Mouse (Mus musculus): ENCODE data around the gene Brd3os.
A peak's percentile ranks its signal among the peaks of the same experiment; 100 is the strongest.

Gene Brd3os

DNA sequence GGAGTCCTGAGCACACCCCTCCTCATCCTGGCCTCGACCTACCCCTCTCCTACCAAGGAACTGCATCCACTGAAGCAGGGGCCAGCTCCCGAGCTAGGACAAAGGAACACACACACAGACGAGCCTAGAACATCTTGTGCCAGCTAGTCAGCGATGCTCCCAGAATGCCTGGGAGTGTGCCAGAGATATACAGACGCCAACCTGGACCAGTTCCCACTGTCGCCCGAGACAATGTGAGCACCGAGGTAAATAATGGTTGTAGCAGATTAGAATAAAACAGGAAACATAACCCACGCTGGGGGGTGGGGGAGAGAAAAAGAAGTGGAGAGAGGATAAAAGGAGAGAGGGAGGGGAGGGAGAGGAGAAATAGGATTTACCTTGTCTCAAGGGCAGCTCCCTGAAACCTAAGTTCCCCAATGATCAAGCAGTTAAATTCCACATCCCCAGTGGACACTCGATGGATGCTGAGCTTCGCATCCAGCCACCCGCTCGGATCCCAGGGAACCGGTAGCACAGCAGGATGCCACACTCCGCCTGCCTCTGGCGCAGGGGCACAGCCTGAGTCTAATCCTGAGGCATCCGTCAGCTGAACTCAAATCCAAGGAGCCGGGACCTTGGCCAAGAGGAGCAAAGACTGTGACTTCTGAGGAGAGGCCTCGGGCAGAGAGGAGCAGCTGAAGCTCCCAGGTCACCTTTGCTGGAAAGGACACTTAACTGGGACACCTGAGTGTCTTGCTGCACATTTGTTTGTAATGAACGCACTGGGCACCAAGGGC is 20.6 kb upstream of the Brd3os start:
- DNase-seq (ENCODE audit: low spot score), result no peak

DNA sequence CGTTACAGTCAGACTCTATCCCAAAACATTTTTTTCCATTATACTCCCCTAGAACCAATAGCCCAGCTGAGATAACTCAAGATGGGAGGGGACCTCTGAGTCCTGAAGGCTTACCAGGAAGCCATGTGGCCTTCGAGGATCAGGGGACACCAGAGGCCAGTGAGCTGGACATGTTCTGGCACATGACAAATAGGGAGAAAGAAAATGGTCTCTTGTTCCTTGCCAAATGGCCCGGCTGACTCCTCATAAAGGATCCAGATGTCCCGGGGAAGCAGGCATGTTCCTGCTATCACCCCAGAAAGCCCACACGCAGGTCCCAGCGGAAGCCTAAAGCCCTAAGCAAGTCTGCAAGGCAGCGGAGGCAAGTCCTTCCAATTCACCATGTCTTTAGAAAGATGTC is 18.5 kb upstream of the Brd3os start:
- no peak for DNase-seq (ENCODE audit: low spot score)

DNA sequence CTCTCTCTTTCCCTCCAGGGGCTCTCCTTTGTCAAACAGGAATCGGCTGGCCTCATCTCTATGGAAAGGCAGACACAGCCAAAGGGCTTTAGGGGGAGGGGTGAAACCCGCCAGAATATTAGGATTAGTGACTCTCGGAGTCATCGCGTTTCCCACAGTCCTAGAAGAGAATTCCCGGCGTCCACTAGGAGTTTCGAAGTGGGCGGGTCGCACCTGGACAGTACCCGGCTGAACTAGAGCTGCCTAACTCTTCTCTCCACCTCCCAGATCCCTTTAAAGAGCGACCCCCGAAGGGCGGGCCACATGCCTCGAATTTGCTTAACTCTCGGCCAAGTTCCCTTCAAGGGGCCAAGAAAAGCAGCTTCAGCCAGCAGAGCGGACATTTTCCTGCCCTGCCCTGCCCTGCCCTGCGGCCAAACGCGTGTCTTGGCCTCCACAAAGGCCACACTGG is 16.9 kb upstream of the Brd3os start:
- no peak for DNase-seq (ENCODE audit: low spot score)

DNA sequence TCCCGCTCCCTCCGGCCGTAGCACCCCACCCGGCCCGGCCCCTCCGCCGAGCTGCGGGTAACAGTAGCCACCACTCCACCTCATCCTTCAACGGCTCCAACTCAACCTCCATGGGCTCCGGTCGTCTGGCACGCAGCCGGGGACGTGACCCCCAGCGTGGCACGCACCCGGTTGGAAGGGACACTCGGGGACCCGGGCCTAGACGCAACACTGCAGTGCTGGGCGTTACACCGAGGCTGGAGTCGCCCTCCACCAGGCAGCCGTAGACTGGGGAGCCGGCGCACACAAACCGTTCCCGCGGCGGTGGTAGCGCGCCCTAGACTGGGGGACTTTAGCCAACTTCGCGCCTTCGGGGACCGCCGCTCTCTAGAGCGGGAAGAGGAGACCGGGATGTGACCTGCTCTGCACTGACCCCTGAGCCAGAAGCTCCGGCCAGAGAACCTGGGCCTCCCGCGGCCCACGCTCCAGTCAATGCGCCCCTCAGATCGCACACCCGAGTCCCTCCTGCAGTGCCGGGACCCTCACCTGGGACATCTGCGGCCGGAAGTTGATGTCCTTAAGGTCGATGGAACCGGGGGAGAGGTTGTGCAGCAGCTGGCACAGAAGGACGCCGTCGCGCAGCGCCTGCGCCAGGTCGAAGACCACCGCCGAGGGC is 16.2 kb upstream of the Brd3os start:
- no peak for DNase-seq (ENCODE audit: low spot score)

DNA sequence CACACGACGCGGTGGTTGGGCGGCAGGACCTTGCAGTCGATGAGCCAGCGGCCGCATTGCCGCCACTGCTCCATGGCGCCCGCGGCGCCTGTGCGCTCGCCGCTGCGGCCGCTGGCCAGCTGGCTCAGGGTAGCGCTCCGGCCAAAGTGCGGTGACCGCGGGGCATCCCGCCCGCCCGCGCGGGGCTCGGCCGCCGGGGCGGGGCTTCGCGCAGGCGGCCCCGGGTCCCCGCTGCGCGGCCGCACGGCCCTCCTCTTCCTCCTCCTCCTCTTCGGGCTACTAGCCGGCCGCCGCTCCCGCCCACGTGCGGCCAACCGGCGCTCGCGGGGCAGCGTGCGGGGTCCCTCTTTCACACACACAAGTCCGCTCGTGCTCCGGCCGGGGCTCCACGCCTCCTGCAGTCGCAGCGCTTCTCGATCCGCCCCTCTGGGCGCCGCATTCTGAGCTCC is 15.7 kb upstream of the Brd3os start:
- no peak for DNase-seq (ENCODE audit: low spot score)

DNA sequence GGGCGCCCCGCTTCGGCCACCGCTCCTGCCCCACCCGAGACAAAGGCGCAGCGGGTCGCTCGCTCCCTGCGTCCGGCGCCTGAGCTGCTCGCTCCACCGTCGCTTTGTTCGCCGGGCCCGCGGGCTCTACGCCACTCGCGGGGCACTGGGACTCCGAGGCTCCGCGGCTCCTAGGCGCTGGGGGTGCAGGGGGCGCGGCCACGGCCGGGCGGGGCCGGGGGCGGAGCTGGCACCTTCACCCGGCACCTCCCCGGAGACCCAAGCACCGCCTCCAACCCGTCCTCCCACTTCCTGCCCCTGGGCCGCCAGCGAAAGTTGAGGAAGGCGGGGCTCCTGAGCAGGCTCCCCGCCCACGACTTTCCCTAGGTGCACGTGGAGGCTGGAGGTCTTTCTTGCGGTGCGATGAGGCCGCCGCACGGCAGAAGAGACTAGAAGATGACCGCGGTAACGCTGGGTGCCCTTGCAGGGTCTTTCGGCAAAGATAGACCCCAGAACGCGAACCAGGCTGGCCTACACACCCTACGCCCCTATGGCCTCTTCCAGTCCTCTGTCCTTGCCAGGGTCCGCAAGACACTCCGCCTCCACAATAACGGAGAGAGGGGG is 15.2 kb upstream of the Brd3os start, which contains the start of gene Vav2:
Vav2 (minus strand) TSS at position 179 of the 603 bp plus-strand sequence.
- no peak for DNase-seq (ENCODE audit: low spot score)

DNA sequence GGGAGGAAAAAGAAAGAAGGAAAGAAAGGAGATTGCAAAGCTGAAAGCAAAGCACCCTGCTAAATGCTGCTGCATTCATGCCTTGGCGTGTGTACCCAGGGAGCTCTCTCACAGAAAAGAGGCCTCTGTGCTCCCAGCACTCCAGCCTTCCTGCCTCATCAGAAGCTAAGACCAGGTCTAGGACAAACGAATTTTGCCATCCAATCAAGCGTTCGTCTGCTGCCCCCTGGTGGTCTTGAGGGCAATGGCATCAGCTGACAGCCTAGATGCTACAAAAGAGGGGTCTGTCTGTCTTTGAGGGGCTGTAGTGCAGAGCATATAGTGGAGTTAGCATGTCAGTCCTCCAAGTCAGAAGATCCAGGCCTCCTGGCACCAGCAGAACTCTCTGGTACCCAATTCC is 14.1 kb upstream of the Brd3os start:
- peak; percentile 73 for DNase-seq (ENCODE audit: low spot score)

DNA sequence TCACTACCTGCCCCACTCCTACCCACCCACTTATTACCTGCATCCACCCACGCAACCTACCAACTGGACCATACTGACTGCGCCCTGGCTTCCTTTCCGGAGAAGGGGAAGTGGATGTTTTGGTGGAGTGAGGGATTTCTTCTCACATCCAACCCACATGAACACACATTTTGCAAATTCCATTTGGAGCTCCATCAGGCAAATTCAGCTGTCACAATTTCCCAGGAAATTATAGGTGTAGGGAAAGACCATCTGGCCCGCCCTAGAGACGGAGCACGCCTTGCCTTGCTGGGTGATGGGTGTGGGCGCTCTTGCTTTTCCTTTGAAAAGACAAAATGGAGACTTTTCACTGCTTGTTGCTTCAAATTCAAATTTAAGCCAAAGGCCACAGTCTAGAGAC is 11.5 kb upstream of the Brd3os start:
- DNase-seq (ENCODE audit: low spot score), result peak; percentile 59

DNA sequence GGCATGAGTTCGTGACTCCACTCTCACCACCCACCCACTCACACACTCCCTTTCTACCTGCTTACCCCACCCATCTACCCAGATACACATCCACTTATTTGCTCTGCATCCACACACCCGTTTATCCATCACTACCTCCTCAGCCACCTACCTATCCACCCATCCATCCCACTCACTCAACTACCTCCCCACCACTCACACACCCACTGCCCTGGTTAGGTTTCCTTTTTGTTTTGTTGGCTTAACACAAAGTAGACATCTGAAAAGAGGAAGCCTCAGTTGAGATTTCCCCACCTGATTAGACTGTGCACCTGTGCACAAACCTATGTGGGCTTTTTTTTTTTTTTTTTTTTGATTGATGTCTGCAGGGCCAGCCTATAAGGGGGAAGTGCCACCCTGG is 9.5 kb upstream of the Brd3os start:
- DNase-seq (ENCODE audit: low spot score), result no peak

DNA sequence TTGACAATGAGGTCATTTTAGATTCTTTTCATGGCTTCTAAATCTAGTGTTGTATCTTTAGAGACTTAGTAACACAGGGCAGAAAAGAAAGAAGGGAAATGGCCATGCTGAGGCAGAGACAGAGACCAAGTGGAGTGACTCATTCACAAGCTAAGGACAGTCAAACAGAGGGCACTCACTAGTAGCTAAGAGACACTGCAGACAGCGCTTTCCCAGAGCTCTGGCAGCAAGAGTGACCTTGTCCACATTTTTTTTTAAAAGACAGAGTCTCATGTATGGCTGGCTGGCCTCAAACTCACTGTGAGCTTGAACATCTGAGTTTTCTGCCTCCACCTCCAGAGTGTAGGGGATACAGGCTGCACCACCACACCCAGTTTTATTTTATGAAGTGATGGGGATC is 4.2 kb upstream of the Brd3os start:
- no peak for DNase-seq (ENCODE audit: low spot score)

DNA sequence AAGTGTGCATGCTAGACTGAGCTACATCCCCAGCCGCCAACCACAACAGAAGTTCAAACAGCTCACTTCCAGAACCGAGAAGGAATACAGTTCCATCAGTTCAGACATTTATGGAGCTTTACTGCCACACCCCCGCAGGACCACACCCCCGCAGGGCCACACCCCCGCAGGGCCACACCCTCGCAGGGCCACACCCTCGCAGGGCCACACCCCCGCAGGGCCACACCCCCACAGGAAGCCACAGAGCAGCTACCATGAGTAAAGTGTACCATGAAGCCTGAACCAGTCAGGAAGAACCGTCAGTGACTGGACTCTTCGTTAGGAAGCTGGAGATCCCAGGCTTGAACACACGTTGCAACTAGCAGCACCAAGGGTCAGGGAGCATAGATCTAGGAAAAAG is 3.8 kb upstream of the Brd3os start:
- no peak for DNase-seq (ENCODE audit: low spot score)

DNA sequence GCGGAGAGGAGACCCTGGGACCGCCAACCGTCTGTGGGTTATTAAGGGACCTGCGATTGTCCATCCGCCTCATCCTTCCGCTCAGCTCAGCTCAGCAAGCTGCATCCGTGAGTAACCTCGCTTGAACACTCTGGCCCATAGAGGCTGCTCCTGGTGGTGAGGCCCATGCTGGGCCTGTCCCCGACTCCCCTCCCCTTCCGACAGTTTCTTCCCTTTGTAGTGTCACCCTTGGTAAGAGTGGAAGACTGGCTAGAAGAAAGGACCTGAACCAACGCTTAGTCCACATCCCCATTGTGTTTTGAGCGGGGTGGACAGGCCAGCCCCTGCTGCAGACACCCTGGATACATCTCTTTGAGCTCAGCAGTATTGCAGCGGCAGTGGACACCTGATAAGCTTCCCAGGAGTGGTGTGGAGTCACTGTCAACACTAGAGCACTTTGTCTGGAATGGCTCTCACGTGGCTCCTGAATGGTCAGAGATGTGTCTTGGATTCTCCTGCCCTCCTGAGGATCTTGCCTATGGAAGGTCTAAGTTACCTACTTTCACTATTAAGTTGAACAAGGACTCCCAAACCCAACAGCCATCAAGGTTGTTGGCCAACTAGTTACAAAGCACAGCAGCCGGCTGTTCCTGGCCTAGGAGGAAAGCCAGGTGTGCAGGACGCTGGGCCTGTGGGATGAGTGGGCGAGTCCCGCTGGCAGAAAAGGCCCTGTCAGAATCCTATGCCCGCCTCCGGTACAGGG is 755 bp downstream of the Brd3os start:
- no peak for DNase-seq (ENCODE audit: low spot score)

DNA sequence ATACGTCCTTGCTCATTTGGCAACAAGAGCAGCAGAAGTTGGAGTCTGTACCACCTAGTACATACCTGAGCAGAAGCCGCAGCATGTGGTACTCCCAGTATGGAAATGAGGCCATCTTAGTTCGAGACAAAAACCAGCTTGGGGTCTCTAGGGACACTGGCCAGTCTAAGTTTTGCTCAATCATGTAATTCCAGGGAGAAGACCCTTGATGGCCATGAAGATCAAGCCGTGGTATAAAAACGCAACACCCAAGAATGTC is 1.3 kb downstream of the Brd3os start:
- no peak for DNase-seq (ENCODE audit: low spot score)

DNA sequence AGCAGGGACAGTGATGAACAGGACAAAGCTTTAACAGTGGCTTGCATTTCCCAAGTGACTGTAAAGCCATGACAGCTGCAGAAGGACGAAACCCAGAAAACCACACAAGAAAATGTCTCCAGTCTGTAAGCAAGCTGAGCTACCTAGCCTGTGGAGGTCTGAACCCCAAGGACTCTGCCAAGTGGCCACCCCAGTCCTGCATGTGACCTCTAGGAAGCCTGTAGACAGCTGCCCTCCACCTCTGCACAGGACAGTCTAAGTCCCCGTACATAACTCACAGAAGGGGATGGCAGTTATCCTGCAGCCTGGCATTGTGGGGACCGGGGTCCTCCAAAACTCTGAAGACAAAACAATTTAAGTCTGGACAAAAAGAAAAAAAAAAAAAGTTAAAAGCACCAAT is 3.8 kb downstream of the Brd3os start:
- no peak for DNase-seq (ENCODE audit: low spot score)

DNA sequence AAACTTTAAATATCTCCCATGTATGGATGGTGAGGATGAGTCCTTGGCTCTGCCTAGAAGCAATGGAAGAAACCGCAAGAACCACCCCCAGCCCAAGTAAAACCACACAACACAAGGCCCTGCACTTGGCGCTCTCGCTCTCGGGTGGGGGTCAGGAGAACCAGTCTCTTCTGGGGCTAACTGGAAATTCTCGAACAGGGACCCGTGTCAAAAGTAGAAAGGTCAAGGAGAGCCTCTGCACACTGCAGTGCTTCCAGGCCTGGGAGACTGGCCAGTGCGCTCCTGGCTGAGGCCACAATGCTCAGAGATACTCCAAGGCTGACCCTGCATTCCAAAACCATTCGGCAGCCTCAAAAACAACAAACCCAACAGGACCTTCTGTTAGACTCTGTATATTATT is 4.7 kb downstream of the Brd3os start:
- no peak for DNase-seq (ENCODE audit: low spot score)

DNA sequence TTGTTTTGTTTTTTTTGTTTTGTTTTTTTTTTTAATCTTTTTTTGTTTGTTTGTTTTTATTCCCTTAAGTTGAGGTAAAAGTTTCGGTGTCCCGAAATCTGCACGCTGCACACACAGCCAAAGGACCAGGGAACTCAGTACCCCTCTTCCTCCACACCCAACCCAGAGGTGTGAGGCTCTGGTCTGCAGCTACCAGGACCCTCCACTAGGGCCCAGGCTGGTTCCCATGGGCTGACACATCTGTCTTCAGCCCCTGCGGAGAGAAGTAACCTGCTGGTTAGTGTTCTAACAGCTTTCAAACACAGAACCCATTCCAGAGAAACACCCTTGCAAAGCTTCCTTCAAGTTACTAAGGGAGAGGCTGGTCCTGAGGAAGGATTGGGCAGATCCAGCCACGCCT is 5.7 kb downstream of the Brd3os start:
- no peak for DNase-seq (ENCODE audit: low spot score)

DNA sequence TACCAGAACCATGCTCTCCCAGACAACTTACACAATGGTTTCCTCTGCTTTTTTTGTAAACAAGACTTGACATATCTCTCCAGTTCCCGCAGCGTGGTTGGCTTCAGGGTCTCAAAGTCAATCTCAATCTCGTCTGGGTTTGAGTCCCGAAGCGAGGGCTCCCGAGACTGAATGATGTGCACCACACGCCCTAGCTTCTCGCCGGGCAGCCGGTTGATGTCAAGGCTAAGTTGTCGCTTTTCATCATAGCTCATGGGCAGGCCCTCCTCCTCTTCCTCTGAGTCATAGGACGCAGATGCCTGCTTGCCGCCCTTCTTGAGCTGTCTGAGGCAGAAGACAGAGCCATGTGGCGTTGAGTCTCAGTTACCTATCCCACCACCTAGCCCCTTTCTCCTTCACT is 8.1 kb downstream of the Brd3os start:
- no peak for DNase-seq (ENCODE audit: low spot score)

DNA sequence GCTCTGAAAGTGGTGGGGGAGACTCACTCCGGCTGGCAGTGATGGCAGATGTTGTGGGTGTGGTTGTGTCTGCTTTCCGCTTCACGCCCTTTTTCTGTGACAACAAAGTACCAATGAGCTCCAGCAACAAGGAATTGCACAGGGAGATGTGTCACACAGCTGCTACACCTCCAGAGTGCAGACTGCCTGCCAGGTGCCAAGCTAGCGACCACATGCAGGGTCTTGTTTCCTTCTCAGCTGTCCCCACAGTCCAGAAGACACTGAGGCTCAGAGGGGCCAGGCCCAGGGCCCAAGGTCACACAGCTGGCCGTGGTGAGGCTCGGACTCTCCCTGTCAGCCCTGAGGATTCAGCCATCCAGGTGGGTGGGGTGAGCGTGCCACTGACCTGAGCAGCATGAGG is 17.6 kb downstream of the Brd3os start:
- DNase-seq (ENCODE audit: low spot score), result no peak

DNA sequence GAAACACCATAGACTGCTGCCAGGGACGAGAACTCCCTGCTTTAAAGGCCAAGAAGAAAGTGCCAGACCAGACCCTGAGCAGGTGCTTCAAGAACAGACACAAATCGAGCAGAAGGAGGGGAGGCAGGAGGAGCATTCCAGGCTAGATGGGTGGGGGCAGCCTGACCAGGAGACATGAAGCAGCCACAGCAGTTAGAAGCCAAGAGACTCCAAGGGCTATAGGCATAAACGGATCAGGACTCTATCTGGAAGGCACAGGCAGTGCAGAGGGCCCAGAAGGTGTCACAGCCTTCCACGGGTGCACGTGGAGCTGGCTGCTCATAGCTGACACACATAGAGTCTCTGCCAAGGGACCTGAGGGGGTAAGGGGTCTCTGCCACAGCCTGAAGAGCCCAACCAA is 18.0 kb downstream of the Brd3os start:
- DNase-seq (ENCODE audit: low spot score), result no peak

DNA sequence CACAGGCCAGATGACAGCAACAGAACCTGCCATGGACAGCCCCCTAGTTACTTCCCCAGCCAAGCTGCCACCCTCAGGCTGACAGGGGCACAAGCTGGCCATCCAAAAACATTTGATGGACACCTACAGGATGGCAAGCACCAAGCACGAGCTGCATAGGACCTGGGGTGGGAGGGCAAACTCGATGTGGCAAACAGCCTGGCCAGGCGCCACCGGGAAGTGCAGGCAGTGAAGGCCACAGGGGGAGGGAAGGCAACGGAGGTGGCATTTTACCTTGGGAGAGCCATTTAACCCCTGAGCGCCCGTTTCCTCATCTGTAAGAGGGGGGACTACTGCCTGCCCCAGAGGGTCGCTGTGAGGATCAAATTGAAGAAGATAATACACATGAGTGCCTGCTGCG is 18.5 kb downstream of the Brd3os start:
- DNase-seq (ENCODE audit: low spot score), result no peak

DNA sequence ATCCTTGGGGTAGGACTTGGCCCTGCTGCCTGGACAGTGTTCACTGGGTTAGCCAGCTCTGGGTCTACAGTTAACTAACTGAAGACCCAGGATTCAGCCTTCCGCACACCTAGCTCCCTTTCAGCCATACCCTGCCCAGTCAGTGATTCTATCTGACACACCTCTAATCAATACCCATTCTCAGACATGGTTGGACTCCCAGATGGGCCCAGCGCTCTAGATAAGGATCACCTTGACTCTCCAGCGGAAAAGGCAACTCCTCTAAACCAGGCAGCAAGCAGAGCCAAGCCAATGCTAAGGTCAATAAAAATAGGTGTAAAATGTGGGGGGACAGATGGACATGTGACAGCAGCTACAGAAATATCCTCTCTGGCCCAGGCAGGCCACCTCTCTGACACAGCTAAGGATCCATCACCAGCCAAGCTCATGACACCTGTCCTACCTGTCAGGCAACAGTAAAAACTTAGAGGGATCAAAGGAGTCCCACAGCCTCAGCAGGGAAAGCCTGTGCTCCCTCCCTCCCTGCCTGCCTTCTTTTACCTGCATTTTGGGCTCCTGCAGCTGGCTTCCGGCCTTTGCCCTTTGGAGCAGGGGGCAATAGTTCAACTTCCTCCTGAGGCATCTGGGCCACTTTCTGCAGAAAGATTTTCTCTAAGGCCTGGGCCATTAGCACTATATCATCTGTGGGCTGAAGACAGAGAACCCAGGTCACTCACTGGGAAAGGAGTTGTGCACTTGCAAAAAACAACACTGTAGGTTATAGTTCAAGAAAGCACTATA is 19.9 kb downstream of the Brd3os start:
- no peak for DNase-seq (ENCODE audit: low spot score)

DNA sequence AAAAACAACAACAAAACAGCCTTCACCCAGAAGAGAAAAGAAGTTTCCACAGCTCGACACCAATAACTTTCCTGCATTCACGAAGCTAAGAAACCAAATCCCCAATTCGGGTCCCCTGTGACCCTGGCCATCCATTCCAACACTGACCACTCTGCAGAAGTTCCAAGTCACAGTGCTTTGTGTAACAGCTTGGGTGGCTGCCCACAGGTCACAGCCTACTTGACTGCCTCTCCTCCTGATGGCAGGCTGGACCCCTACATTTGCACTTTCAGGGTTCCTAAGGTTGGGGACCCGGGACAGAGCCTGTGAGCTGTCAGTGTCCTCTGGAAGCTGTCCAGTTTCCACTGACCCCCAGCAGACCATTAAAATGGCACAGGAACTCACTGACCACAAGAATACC is 20.8 kb downstream of the Brd3os start:
- DNase-seq (ENCODE audit: low spot score), result no peak
